Mouse (Mus musculus) lung, adult 2 months (tissue): ENCODE data around the gene Sp7. TPM values are rescaled to one million over a fixed set of nuclear protein-coding genes. Genes with fewer than 3 reads are reported as not detected.

Source experiments
- DNase-seq: peaks from one replicate; pipeline ENCODE4 v3.0.0; 2022
- H3K4me1 ChIP-seq: fragments of 200-500 bp; 2 replicates; pipeline ENCODE4 v1.6.1; 2011; ENCODE audit warnings: low read length; ENCODE audit not compliant: control insufficient read depth, insufficient read depth
- H3K4me3 ChIP-seq: fragments of 200-500 bp; replicated peaks from 2 replicates; pipeline ENCODE3; 2011; ENCODE audit warnings: low read depth, mild to moderate bottlenecking, control low read depth, low read length; ENCODE audit errors: extremely low read depth
- CTCF ChIP-seq: fragments of 200-500 bp; IDR thresholded peaks from 2 replicates; pipeline ENCODE4 v1.5.1; 2011; ENCODE audit warnings: mild to moderate bottlenecking, low read length, control low read depth; ENCODE audit not compliant: insufficient read depth
- POLR2A ChIP-seq: fragments of 200-500 bp; IDR thresholded peaks from 2 replicates; pipeline ENCODE4 v1.6.1; 2011; ENCODE audit warnings: low read depth, mild to moderate bottlenecking, control low read depth, low read length, borderline replicate concordance; ENCODE audit errors: extremely low read depth
- WGBS: fragments of 180-500 bp; shearing (Covaris S2); methylation state at CpG from one replicate; pipeline ENCODE4 v1.1.7; 2018; 5-methylcytosine and 5-hydroxymethylcytosine counted together
- polyA plus RNA-seq: library from polyadenylated mRNA; depleted of rRNA; stranded (reverse); fragments of >200 nt; gene quantifications from 2 replicates; pipeline ENCODE4 v1.2.3, GENCODE M21; 2012; rRNA removed

The Sp7 gene
- polyA plus RNA-seq, 1 experiment: 0.05 TPM

DNA sequence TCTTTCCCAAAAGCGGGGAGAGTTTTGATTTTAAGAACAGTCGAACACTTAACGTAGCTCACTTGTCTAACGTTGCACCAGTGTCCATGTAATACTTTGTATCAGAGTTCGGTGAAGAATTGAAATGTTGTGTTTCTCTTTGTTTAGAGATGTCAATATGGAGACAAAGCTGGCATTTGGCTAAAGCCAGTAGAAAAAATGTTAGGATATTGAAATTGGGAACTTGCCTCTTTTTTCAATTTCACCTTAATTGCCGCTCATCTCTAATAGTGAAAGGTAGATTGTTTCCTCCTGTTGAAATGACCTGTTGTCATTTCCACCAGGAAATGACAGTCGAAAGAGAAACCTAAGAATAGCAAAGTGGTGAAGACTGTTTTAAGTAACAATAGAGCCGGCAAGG is 40.1 kb downstream of the Sp7 start:
- TF ChIP-seq CTCF (no peak), POLR2A (no peak)
- Histone ChIP-seq H3K4me1 (peaks cover 2% of the 10 kb centered on the region; the same call in 1 of the 2 replicates), H3K4me3 (peak overlapping the region; percentile 2)
- 43% methylated on average over 8 of the region's 8 CpGs for WGBS
- DNase-seq: no peak

- under 1% methylated on average over 40 of the region's 40 CpGs for WGBS
- H3K4me3 ChIP-seq: peak within 1 kb of the TSS; percentile 80
- H3K4me1 ChIP-seq: peaks cover 2% of the 10 kb centered on the region; the same call in 1 of the 2 replicates
- DNase-seq: peak; percentile 81
- TF ChIP-seq POLR2A (peak; percentile 75; the same call in 1 of the 2 replicates), CTCF (no peak)
Observed at GRCm38 (mm10) chr15:102326022-102326576, 40.9 kb downstream of the Sp7 start, which contains the start of gene Pfdn5. Gene Pfdn5 (plus strand): TSS chr15:102326116.

DNA sequence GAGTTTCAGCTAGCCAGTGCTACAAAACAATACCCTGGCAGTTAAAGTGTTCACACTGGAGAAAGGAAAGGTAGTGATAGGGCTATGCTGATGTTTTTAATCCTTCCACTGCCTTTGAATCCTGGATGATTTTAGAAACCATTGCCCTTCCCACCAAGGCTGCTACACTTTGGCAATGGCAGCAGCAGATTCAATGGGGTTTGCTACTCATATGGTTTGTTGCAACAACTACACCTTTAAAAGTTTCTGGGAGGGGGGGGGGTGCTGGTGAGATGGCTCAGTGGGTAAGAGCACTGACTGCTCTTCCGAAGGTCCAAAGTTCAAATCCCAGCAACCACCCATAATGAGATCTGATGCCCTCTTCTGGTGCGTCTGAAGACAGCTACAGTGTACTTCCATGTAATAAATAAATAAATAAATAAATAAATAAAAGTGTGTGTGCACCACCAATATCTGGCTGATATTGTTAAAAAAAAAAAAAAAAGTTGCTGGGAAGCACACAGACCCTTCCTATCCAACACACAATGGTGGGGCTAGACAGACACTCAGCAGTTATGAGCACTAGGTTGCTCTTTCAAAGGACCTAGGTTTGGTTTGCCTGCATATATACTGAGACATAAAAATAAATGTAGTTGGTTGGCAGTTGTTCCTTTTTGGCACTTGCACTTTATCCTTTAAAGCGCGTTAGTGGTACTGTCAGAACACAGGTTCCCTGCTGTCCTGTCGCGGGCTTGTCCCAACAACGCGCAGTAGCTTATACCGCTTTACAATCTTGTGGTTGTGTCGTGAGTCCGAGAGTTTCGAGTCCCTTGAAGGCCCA is 42.1 kb downstream of the Sp7 start:
- DNase-seq: no peak
- TF ChIP-seq POLR2A: no peak
- no peak for TF ChIP-seq CTCF
- WGBS: 71% methylated on average over 12 of the region's 12 CpGs
- Histone ChIP-seq H3K4me1 (0 out of 2 replicates have a peak, but pooled peaks cover 2% of the 10 kb centered on the region), H3K4me3 (no peak overlapping the region)

DNA sequence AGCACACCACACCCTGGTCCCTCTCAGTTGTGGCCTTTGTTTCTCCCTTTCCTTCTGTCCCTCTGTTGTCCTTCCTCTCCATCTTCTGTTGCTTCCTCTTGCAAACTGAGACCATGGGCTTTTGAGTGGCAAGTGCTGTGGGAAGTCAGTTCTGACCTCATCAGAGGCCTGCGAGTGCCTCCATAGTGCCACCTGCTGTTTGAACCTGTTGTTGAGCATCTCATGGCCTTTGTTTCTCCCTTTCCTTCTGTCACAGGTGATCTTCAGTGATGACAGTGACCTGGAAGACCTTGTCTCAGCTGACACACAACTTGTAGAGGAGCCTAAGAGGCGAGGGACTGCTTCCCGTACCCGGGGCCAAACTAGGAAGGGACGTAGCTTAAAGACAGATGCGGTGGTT is 50.7 kb downstream of the Sp7 start:
- Histone ChIP-seq H3K4me1 (peaks cover 6% of the 10 kb centered on the region; the same call in 1 of the 2 replicates), H3K4me3 (no peak overlapping the region)
- TF ChIP-seq POLR2A (no peak), CTCF (peak; percentile 92)
- DNase-seq: peak; percentile 71
- 87% methylated on average over 6 of the region's 6 CpGs for WGBS

DNA sequence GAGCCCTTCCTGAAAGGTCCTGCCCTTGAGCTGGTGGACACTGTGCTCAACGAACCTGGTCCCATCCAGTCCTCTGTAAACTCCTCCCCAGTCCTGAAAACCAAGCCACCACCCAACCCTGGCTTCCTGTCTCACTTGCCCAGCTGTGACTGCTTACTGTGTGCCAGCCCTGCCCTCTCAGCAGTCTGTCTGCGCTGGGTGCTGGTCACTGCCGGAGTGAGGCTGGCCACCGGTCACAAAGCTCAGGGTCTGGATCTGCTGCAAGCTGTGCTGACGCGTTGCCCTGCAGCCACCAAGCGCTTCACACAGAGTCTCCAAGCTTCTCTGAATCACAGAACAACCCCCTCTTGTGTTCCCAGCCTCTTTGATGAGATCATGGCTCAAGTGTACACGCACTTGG is 51.7 kb downstream of the Sp7 start:
- peak; percentile 28 for DNase-seq
- TF ChIP-seq POLR2A (peak; percentile 36; the same call in 1 of the 2 replicates), CTCF (no peak)
- Histone ChIP-seq H3K4me1 (peaks cover 6% of the 10 kb centered on the region; the same call in 1 of the 2 replicates), H3K4me3 (no peak overlapping the region)
- WGBS: 55% methylated on average over 8 of the region's 8 CpGs

GRCm38 (mm10) chr15:102311489-102311888 is 55.5 kb downstream of the Sp7 start:
- TF ChIP-seq POLR2A: no peak
- no peak for TF ChIP-seq CTCF
- no peak overlapping the region for H3K4me3 ChIP-seq
- no peak for DNase-seq
- H3K4me1 ChIP-seq: peaks cover 6% of the 10 kb centered on the region; the same call in 1 of the 2 replicates

DNA sequence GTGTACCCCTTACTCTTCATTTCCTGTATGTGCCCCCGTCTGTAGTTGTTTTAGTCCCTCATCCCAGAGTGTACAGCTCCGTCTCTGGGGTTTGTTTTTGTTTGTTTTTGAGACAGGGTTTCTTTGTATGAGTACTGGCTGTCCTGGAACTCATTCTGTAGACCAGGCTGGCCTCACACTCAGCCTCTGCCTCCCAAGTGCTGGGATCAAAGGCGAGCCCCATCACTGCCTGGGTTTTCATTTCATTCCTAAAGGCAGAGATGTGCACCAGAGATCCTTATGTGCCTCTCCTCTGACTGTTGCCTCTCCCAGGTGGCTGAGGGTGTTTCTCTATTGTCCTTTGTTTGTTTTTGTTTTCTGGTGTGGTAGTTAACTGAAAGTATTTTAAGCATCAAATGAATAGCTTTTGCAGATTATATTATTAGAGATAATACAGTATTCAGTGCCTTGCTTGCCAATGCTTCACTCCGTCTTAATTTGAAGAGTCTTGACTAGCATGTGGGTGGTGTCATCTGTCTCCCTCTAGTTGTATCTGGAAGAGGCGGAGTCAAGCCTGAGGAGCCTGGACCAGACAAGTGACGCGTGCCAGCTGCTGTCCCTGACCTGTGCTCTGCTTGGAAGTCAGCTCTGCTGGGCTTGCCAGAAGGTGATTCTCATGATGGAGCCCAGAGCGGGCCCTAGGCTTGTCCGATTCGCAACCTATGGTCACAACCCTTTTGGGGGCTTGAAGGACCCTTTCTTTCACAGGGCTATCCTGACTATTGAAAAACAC is 56.7 kb downstream of the Sp7 start:
- Histone ChIP-seq H3K4me1 (peaks cover 2% of the 10 kb centered on the region; the same call in 1 of the 2 replicates), H3K4me3 (no peak overlapping the region)
- TF ChIP-seq CTCF (no peak), POLR2A (no peak)
- DNase-seq: no peak
- 67% methylated on average over 10 of the region's 10 CpGs for WGBS

DNA sequence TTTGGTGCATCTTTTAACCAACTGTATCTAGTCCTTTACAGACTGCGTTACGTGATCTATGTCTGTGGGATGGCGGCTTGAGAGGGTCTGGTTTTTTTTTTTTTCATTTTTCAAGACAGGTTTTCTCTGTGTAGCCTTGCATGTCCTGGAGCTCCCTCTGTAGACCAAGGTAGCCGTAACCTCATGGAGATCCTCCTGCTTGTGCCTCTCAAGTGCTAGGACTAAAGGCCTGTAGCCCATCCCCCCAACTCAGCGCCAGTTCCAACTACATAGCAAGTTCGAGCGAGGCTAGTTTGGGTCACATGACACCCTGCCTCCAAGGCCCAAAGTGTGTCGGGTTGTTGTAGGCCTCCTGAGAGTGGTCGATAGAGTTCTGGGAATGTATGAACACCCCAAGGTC is 58.3 kb downstream of the Sp7 start:
- Histone ChIP-seq H3K4me1 (no peaks in the 10 kb centered on the region), H3K4me3 (no peak overlapping the region)
- no peak for DNase-seq
- 86% methylated on average over 9 of the region's 9 CpGs for WGBS
- TF ChIP-seq POLR2A (no peak), CTCF (no peak)

Other genes starting within 250 kb of the Sp7 start
- gene Spryd3, start 230.9 kb downstream of the Sp7 start, polyA plus RNA-seq: 40.8 and 55.2 TPM in 2 replicates
- gene Igfbp6, start 222.8 kb downstream of the Sp7 start, polyA plus RNA-seq: 337 and 400 TPM in 2 replicates
- gene Soat2, start 216.7 kb downstream of the Sp7 start, polyA plus RNA-seq: 1.1 and 1.2 TPM in 2 replicates
- gene Zfp740, start 163.9 kb downstream of the Sp7 start, polyA plus RNA-seq: 25.8 and 46.6 TPM in 2 replicates
- 92.8 and 106 TPM in 2 replicates for gene Csad, start 162.5 kb downstream of the Sp7 start, polyA plus RNA-seq
- 22.0 and 32.4 TPM in 2 replicates for gene Itgb7, start 135.2 kb downstream of the Sp7 start, polyA plus RNA-seq
- gene Rarg, start 109.7 kb downstream of the Sp7 start, polyA plus RNA-seq: 75.1 and 93.9 TPM in 2 replicates
- gene Gm9918, start 96.6 kb downstream of the Sp7 start, polyA plus RNA-seq: 0.31 and 0.60 TPM in 2 replicates
- gene Mfsd5, start 87.7 kb downstream of the Sp7 start, polyA plus RNA-seq: 95.4 and 97.1 TPM in 2 replicates
- gene Espl1, start 70.9 kb downstream of the Sp7 start, polyA plus RNA-seq: 2.4 and 3.8 TPM in 2 replicates
- 66.1 and 121 TPM in 2 replicates for gene Pfdn5, start 41.1 kb downstream of the Sp7 start, polyA plus RNA-seq
- 50.2 and 53.8 TPM in 2 replicates for gene Myg1, start 35.5 kb downstream of the Sp7 start, polyA plus RNA-seq
- gene Aaas, start 16.4 kb downstream of the Sp7 start, polyA plus RNA-seq: 21.9 and 27.5 TPM in 2 replicates
- gene Sp1, start 39.0 kb upstream of the Sp7 start, polyA plus RNA-seq: 18.5 and 20.0 TPM in 2 replicates
- gene Amhr2, start 78.2 kb upstream of the Sp7 start, polyA plus RNA-seq: 20.8 and 21.1 TPM in 2 replicates
- 216 and 271 TPM in 2 replicates for gene Prr13, start 91.8 kb upstream of the Sp7 start, polyA plus RNA-seq
- gene Pcbp2, start 103.4 kb upstream of the Sp7 start, polyA plus RNA-seq: 378 and 395 TPM in 2 replicates
- gene Gm10337, start 136.5 kb upstream of the Sp7 start, polyA plus RNA-seq: not detected in 2 replicates
- gene Map3k12, start 149.9 kb upstream of the Sp7 start, polyA plus RNA-seq: 9.9 and 13.1 TPM in 2 replicates
- 51.7 and 61.1 TPM in 2 replicates for gene Tarbp2, start 151.0 kb upstream of the Sp7 start, polyA plus RNA-seq
- 8.8 and 11.0 TPM in 2 replicates for gene Npff, start 157.8 kb upstream of the Sp7 start, polyA plus RNA-seq